Mouse (Mus musculus): Measurements from ENCODE around the gene Tns4. TPM values are rescaled to one million over a fixed set of nuclear protein-coding genes. Genes with fewer than 3 reads are reported as not detected.

Tns4 gene
- polyA plus RNA-seq, 1 experiment from 2014 or later: 0.22 TPM

DNA sequence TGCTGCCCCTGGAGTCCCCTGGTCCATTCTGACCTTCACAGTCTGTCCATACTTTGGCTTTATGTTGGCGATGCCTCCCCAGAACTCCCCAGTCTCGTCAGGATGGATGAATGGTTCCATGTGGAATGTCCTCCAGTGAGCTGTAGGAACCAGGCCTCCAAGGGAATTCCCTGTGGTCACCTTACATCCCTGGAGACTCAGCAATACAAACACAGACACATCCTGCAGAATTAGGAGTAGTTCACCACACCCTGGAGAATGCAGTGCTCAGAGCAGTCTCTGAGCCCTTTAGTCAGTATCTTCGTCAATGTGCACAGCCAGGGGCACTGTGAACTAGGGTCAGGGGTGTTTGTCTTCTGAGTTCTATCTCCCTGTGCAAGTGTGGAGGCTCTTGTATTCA is 19.2 kb upstream of the Tns4 start:
- Histone ChIP-seq H3K4me2 (replicated peaks; ENCODE audit: low read depth, low read length) (no peak overlapping the region), H3K4me1 (ENCODE audit: insufficient read depth, low read length) (peaks cover 28% of the 10 kb centered on the region), H3K36me3 (ENCODE audit: insufficient read depth, low read length) (no peaks in the 10 kb centered on the region), H3K27me3 (ENCODE audit: insufficient read depth, low read length) (no peaks in the 10 kb centered on the region), H3K9me3 (ENCODE audit: low read length) (0 out of 2 replicates have a peak, but pooled peaks cover 4% of the 10 kb centered on the region), H3K27ac (ENCODE audit: low read length) (no peak overlapping the region), H3K4me3 (ENCODE audit: low read length) (no peak overlapping the region), H3K9ac (replicated peaks; ENCODE audit: low read length) (no peak overlapping the region)
- no peak for ATAC-seq (ENCODE audit: low FRiP score, low TSS enrichment)
- 57% methylated on average over 3 of the region's 3 CpGs for WGBS

DNA sequence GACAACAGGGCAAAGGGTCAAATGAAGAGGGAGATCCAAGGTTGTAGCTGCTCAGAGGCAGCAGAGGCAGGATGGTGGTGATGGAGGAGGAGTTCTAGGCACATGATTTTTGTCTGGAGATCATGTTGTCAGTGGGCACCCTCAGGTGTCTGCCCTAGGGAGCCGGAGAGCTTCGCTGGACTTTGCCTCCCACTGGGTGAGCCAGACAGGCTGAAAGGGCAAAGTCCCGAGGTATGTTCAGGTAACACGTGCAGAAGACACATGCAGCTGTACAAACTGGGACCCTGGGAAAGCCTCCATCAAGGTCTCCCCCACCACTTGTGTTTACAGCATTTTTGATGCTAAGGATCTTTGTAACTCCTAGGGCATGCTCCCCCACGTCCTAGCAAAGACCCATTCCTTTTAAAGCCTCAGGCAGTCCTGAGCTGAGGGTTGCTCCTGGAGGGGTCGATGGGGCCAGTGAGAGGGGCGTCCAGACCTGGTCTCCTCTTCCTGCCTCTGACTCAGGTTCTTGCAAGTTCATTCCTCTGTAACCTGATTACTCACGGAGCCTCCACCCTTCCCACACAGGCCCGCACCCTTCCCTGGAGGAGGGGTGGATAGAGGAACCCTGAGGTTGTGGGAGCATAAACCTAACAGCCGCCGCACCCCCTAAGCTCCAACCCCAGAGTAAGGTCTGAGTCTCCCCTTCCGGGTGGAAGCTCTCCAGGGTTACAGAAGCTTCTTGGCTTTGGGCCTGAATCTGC is 17.0 kb upstream of the Tns4 start:
- ATAC-seq (ENCODE audit: low FRiP score, low TSS enrichment): peak; percentile 49
- no peaks in the 10 kb centered on the region for H3K27me3 ChIP-seq (ENCODE audit: insufficient read depth, low read length)
- H3K9me3 ChIP-seq (ENCODE audit: low read length): 0 out of 2 replicates have a peak, but pooled peaks cover 4% of the 10 kb centered on the region
- peak overlapping the region; percentile 31; the same call in 1 of the 2 replicates for H3K9ac ChIP-seq (replicated peaks; ENCODE audit: low read length)
- H3K4me1 ChIP-seq (ENCODE audit: insufficient read depth, low read length): peaks cover 17% of the 10 kb centered on the region
- no peaks in the 10 kb centered on the region for H3K36me3 ChIP-seq (ENCODE audit: insufficient read depth, low read length)
- 31% methylated on average over 12 of the region's 12 CpGs for WGBS
- no peak overlapping the region for H3K4me3 ChIP-seq (ENCODE audit: low read length)
- H3K4me2 ChIP-seq (replicated peaks; ENCODE audit: low read depth, low read length): no peak overlapping the region
- peak overlapping the region; percentile 50; the same call in 1 of the 2 replicates for H3K27ac ChIP-seq (ENCODE audit: low read length)

DNA sequence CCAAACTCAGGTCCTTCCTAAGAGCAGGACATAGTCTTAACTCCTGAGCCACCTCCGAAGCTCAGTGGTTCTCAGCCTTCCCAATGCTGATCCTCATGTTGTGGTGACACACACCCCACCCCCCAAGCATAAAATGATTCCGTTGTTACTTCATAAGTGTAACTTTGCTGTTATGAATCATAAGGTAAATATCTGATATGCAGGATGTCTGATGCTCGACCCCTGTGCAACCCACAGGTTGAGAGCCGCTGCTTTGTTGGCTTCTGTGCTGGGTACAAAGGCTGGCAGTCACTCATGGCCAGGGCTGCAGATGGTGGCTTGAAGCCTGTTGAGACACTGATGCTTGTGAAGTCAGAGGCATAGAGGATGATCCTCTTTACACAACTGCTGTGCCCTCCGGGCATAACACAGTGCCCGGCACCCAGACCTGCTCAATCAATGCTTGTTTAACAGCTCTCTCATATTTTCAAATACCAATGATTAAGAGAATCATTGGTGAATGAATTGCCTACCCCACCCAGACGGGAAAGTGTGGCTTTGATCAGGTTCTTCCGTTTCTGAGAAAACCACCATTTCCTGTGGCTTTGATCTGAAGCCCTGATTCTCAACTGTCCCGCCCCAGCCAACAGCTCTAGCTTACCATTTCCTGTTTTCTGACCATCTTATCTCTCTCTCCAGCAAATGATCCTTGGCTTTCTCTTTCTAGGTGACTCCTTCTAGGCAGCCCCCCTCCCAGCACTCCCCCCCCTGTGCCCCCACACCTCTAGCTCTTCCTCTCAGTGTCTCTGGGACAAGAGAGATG is 15.7 kb upstream of the Tns4 start:
- H3K4me2 ChIP-seq (replicated peaks; ENCODE audit: low read depth, low read length): no peak overlapping the region
- peaks cover 19% of the 10 kb centered on the region for H3K4me1 ChIP-seq (ENCODE audit: insufficient read depth, low read length)
- H3K9me3 ChIP-seq (ENCODE audit: low read length): no peaks in the 10 kb centered on the region
- H3K36me3 ChIP-seq (ENCODE audit: insufficient read depth, low read length): no peaks in the 10 kb centered on the region
- no peak overlapping the region for H3K27ac ChIP-seq (ENCODE audit: low read length)
- no peak for ATAC-seq (ENCODE audit: low FRiP score, low TSS enrichment)
- H3K9ac ChIP-seq (replicated peaks; ENCODE audit: low read length): no peak overlapping the region
- 60% methylated on average over 9 of the region's 9 CpGs for WGBS
- no peak overlapping the region for H3K4me3 ChIP-seq (ENCODE audit: low read length)
- no peaks in the 10 kb centered on the region for H3K27me3 ChIP-seq (ENCODE audit: insufficient read depth, low read length)

DNA sequence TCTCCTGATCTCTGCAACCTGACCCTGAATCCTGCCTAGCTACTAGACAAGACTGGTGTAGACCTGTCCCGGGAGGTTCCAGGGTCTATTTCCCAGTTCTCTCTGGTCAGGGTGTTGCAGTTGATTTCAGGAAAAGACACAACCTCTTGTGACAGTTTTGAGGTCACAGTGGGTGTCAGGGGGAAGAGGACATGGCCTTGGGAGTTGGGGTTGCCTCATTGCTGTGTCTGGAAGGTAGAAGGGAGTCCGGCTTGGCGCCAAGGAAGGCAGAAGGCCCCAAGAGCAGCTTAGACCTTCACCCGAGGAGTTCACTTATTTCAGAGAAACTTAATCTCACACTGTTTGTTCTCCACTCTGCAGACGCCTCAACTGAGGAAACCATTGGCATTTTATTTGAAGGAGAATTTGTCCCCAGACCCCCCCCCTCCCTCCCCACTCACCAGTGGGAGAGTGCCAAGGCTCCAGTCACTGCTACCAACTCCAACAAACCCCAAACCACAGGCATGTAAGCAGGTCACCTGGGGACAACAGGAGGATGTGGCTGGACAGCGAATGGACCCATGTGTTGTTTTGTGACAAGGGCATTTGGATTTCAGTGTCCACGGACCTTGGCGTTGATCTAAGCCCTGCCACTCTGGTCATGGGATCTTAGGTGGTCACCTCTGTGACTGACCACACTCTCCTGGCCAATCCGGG is 13.6 kb upstream of the Tns4 start:
- H3K9ac ChIP-seq (replicated peaks; ENCODE audit: low read length): no peak overlapping the region
- H3K4me1 ChIP-seq (ENCODE audit: insufficient read depth, low read length): peaks cover 23% of the 10 kb centered on the region
- no peak overlapping the region for H3K4me2 ChIP-seq (replicated peaks; ENCODE audit: low read depth, low read length)
- no peak overlapping the region for H3K27ac ChIP-seq (ENCODE audit: low read length)
- 81% methylated on average over 9 of the region's 9 CpGs for WGBS
- no peaks in the 10 kb centered on the region for H3K9me3 ChIP-seq (ENCODE audit: low read length)
- ATAC-seq (ENCODE audit: low FRiP score, low TSS enrichment): no peak
- no peaks in the 10 kb centered on the region for H3K27me3 ChIP-seq (ENCODE audit: insufficient read depth, low read length)
- no peaks in the 10 kb centered on the region for H3K36me3 ChIP-seq (ENCODE audit: insufficient read depth, low read length)
- no peak overlapping the region for H3K4me3 ChIP-seq (ENCODE audit: low read length)

DNA sequence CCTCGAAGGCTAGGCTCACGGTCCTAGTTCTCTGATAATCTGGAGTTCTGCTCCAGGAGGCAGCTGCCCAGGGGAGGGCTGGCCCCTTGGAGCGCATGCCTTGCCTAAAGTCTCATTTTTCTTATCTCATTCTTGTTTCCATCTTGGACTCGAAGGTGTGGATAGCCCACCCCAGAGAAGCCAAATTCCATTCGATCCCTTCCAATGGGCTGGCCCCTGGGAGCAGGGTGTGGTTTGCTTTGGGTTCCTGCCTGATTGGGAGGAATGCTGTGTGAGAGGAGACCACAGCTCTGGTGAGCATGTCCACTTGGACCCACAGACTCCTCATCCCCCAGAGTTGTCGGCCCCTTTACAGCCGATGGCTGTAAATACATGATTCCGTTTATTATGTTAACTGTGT is 12.6 kb upstream of the Tns4 start:
- Histone ChIP-seq H3K4me3 (ENCODE audit: low read length) (no peak overlapping the region), H3K27me3 (ENCODE audit: insufficient read depth, low read length) (no peaks in the 10 kb centered on the region), H3K9ac (replicated peaks; ENCODE audit: low read length) (no peak overlapping the region), H3K36me3 (ENCODE audit: insufficient read depth, low read length) (no peaks in the 10 kb centered on the region), H3K27ac (ENCODE audit: low read length) (no peak overlapping the region), H3K4me2 (replicated peaks; ENCODE audit: low read depth, low read length) (no peak overlapping the region), H3K4me1 (ENCODE audit: insufficient read depth, low read length) (peaks cover 14% of the 10 kb centered on the region), H3K9me3 (ENCODE audit: low read length) (no peaks in the 10 kb centered on the region)
- ATAC-seq (ENCODE audit: low FRiP score, low TSS enrichment): no peak
- 61% methylated on average over 8 of the region's 8 CpGs for WGBS

DNA sequence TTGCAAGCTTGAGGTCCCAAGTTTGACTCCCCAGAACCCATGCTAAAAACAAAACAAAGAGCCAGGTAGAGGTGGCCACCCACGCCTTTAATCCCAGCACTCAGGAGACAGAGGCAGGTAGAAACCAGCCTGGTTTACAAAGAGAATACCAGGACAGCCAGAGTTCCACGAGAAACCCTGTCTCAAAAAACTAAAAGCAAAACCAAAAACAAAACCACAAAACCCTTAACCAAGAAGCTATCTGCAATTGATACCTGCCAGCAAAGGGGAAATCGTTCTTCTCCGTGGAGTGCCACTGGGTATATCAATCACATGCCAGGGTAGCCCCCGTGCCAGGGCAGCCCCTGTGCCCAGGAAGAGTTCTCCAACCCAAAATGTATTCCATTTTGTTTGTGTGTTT is 11.1 kb upstream of the Tns4 start:
- ATAC-seq (ENCODE audit: low FRiP score, low TSS enrichment): no peak
- WGBS: 77% methylated on average over 5 of the region's 5 CpGs
- H3K4me3 ChIP-seq (ENCODE audit: low read length): no peak overlapping the region
- H3K27me3 ChIP-seq (ENCODE audit: insufficient read depth, low read length): no peaks in the 10 kb centered on the region
- no peaks in the 10 kb centered on the region for H3K36me3 ChIP-seq (ENCODE audit: insufficient read depth, low read length)
- H3K4me1 ChIP-seq (ENCODE audit: insufficient read depth, low read length): peaks cover 7% of the 10 kb centered on the region; the same call in 1 of the 2 replicates
- no peak overlapping the region for H3K4me2 ChIP-seq (replicated peaks; ENCODE audit: low read depth, low read length)
- H3K27ac ChIP-seq (ENCODE audit: low read length): no peak overlapping the region
- no peaks in the 10 kb centered on the region for H3K9me3 ChIP-seq (ENCODE audit: low read length)
- no peak overlapping the region for H3K9ac ChIP-seq (replicated peaks; ENCODE audit: low read length)

DNA sequence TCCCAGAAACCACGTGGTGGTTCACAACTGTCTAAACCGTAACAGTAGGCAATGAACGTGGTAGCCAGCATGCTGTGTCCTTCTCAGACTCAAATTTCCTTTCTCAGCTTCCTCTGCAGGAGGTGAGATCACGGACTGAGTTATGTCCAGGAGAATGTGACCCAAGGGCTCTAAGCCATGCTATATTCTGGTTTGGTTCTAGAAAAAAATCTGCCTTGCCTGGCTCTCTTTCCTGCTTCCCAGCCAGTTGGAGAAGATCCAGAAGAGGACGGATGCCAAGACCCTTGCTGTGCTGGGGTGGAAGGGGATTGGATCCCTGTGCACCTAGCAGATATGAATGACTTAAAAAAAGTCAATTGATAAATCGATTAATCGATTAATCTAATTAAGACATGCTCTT is 10.4 kb upstream of the Tns4 start:
- H3K9me3 ChIP-seq (ENCODE audit: low read length): no peaks in the 10 kb centered on the region
- no peaks in the 10 kb centered on the region for H3K36me3 ChIP-seq (ENCODE audit: insufficient read depth, low read length)
- no peaks in the 10 kb centered on the region for H3K27me3 ChIP-seq (ENCODE audit: insufficient read depth, low read length)
- no peak overlapping the region for H3K4me3 ChIP-seq (ENCODE audit: low read length)
- no peak for ATAC-seq (ENCODE audit: low FRiP score, low TSS enrichment)
- peaks cover 7% of the 10 kb centered on the region; the same call in 1 of the 2 replicates for H3K4me1 ChIP-seq (ENCODE audit: insufficient read depth, low read length)
- H3K9ac ChIP-seq (replicated peaks; ENCODE audit: low read length): no peak overlapping the region
- 72% methylated on average over 7 of the region's 7 CpGs for WGBS
- no peak overlapping the region for H3K4me2 ChIP-seq (replicated peaks; ENCODE audit: low read depth, low read length)
- H3K27ac ChIP-seq (ENCODE audit: low read length): no peak overlapping the region

DNA sequence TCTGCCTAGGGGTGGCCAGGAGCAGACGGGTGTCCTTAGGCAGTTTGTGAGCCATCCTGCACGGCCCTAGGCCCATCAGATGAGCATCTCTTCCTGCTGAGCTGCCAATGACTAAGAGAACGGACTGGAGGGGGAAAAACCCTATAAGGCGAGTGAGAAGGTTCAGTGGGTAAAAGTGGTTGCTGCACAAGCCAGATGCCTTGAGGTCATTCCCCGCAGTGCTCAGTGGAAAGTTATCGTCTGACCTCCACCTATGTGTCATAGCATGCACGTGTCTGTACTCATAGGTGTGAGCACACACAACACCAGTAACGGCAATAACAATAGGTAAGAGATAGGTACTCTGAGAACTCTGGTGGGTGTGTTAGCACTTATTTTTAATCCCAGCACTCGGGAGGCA is 9.8 kb upstream of the Tns4 start:
- no peak overlapping the region for H3K4me2 ChIP-seq (replicated peaks; ENCODE audit: low read depth, low read length)
- no peaks in the 10 kb centered on the region for H3K36me3 ChIP-seq (ENCODE audit: insufficient read depth, low read length)
- 88% methylated on average over 9 of the region's 9 CpGs for WGBS
- H3K27ac ChIP-seq (ENCODE audit: low read length): no peak overlapping the region
- peaks cover 7% of the 10 kb centered on the region; the same call in 1 of the 2 replicates for H3K4me1 ChIP-seq (ENCODE audit: insufficient read depth, low read length)
- ATAC-seq (ENCODE audit: low FRiP score, low TSS enrichment): no peak
- H3K9ac ChIP-seq (replicated peaks; ENCODE audit: low read length): no peak overlapping the region
- H3K27me3 ChIP-seq (ENCODE audit: insufficient read depth, low read length): no peaks in the 10 kb centered on the region
- H3K4me3 ChIP-seq (ENCODE audit: low read length): no peak overlapping the region
- H3K9me3 ChIP-seq (ENCODE audit: low read length): no peaks in the 10 kb centered on the region

DNA sequence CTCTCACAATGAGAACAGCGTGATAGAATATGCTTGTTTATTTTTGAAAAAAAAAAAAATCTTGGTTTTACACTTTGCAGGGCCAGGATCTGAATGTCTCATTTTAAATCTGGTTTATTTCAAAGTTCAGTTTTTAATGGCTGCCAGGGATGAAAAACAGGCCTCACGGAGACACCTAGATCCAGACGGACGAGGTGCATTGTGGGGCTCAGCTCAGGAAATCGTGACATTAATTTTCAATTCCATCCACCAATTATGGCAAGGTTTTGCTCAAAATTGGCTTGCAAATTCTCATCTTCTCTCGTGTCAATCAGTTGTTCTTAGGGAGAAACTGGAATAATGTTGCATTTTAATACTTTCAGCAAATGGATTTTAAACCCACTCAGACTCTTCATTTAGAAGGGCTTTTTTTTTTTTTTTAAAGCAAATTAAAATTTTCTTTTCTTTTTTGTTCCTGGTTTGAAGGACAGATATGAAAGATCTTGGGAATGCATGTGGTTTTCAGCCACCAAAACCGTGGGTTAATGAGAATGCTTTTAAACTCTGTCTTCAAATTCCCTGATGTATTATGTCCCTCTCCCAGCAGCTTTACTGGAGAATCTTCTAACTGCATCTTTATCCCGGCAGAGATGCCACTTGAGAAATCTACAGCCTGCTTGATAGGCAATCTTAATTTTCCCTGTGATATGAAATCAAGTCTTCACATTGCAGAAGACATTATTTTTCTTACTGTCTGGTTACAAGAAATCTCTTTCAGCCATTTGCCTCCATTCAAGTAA is 8.1 kb upstream of the Tns4 start:
- 79% methylated on average over 8 of the region's 8 CpGs for WGBS
- ATAC-seq (ENCODE audit: low FRiP score, low TSS enrichment): no peak

More for the DNA sequence above, 8.1 kb upstream of the Tns4 start:
- no peaks in the 10 kb centered on the region for H3K27me3 ChIP-seq (ENCODE audit: insufficient read depth, low read length)
- H3K4me1 ChIP-seq (ENCODE audit: insufficient read depth, low read length): peaks cover 7% of the 10 kb centered on the region; the same call in 1 of the 2 replicates
- H3K4me2 ChIP-seq (replicated peaks; ENCODE audit: low read depth, low read length): no peak overlapping the region
- no peaks in the 10 kb centered on the region for H3K9me3 ChIP-seq (ENCODE audit: low read length)
- no peak overlapping the region for H3K27ac ChIP-seq (ENCODE audit: low read length)
- no peak overlapping the region for H3K9ac ChIP-seq (replicated peaks; ENCODE audit: low read length)
- no peaks in the 10 kb centered on the region for H3K36me3 ChIP-seq (ENCODE audit: insufficient read depth, low read length)
- H3K4me3 ChIP-seq (ENCODE audit: low read length): no peak overlapping the region
